Mouse (Mus musculus) megakaryocyte, embryonic 14.5 days (primary cell): ENCODE measurements at regions not wholly inside any gene's neighbourhood (a gene's known extent, or its start where the extent isn't known, plus 50 kb on each side); places are given as distances from the start of the nearest gene placed in this dataset.

Source experiments
- FLI1 ChIP-seq: IDR thresholded peaks from 2 replicates; pipeline ENCODE4 v1.6.1; 2012; ENCODE audit warnings: low read length, inconsistent platforms, mixed read lengths
- GATA1 ChIP-seq: IDR thresholded peaks from 3 replicates; pipeline ENCODE4 v1.6.1; 2012; ENCODE audit warnings: mixed read lengths, low read length, inconsistent platforms, borderline replicate concordance

GRCm38 (mm10) chr3:63582717-63583696 is 99.3 kb upstream of the Gm34302 start:
- TF ChIP-seq GATA1 (no peak), FLI1 (no peak)
